21 mouse cellular contexts compared by ENCODE assay signal in the genomic region with DNA sequence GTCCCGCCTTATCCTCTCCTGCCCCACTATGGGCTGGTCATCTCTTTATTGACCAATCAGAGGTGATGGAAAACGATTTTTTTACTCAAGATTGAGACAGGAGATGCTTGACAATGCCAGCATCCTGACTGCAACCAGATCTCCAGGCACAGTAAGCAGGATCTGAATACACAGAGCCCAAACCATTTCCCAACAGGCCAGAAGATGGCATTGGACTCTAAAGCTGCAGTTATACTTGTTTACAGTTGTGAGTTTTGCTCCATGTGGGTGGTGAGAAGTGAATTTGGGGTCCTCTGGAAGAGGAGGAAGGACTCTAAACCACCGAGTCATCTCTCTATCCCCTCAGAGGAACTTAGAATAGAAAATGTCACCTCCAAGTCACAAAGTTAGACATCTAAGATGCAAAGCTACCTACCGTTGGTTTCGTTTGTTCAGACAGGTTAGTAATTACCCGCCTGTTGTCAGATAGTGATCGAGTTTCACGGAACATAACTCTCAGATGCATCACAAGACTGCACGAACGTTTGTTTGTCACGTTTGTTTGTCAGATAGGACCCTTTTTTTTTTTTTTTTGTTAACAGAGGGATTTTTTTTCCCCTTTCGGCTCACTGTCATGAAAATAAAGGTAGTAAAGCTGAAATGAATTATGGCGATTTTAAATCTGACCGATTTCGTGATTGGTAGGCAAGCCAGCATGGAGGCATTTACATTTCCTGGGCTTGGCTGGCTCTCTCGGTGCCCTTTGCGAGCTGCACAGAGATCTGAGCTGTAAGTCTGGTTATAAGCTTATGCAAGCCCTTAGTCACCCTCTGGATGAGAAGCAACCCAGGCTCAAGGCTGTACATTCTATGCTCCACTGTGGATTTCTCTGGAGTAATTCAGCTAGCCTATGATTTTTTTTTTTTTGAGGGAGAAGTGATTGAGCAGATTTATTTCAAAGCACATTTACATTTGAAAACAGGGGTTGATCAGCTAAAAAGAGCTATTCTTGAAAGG. TPM values are rescaled to one million over a fixed set of nuclear protein-coding genes. Genes with fewer than 3 reads are reported as not detected.
DNase-seq lines count a peak whose midpoint lies in the region; ATAC-seq and TF ChIP-seq lines count a peak whose summit lies in the region.
"Had no signal": no experiment of that assay in that cellular context is flagged by ENCODE, and none has a peak within 500 bp of the region (broad histone marks: within the 10 kb centered on the region; RNA-seq: fewer than 3 reads in every experiment).

No protein-coding gene starts in this region.

- no peak for DNase-seq in cerebellum, adult 2 months
- DNase-seq in cerebellum, postnatal 25 days = no peak
- DNase-seq in kidney, postnatal 0 days (ENCODE audit: low spot score) = no peak
- no peak for DNase-seq in kidney, adult 2 months
- DNase-seq in A20 (ENCODE audit: low read depth, low spot score) (peak; percentile 58), NIH3T3 (ENCODE audit: low read depth) (peak; percentile 2), MN1 (ENCODE audit: low spot score) (no peak)
- DNase-seq in urinary bladder, adult 18-20 months (ENCODE audit: low spot score in 2 of 2) = no peak
- DNase-seq: cerebellum, adult 18-20 months; gastrocnemius, postnatal 10 days; kidney, adult 8-10 months; kidney, postnatal 4 days; liver, embryonic 13.5 days; lung, postnatal 14 days; thymus, postnatal 36 days had no signal

- no peak for TF ChIP-seq CTCF in cerebellum, adult 2 months (IDR thresholded peaks at IDR 0.05; ENCODE audit: borderline replicate concordance, insufficient read depth, low read depth, low read length)
- TF ChIP-seq CTCF in kidney, postnatal 0 days (IDR thresholded peaks at IDR 0.05; ENCODE audit: low read depth) = peak; percentile 55
- no peak for TF ChIP-seq CTCF in kidney, adult 2 months (conservative IDR thresholded peaks at IDR 0.05; ENCODE audit: insufficient read depth, insufficient read length, low read depth, low read length)

- TF ChIP-seq POLR2A in cerebellum, adult 2 months (IDR thresholded peaks at IDR 0.05; ENCODE audit: borderline replicate concordance, insufficient read depth, low read length) = no peak
- no peak for TF ChIP-seq POLR2A in kidney, adult 2 months (IDR thresholded peaks at IDR 0.05; ENCODE audit: low read depth, low read length)

- ATAC-seq in kidney, postnatal 0 days (replicated peaks; ENCODE audit: low FRiP score, low read depth) = no peak

- H3K9me3 ChIP-seq in kidney, postnatal 0 days (replicated peaks; ENCODE audit: low read length) = no peaks in the 10 kb centered on the region
- H3K9me3 ChIP-seq: embryonic facial prominence, embryonic 12.5 days; hindbrain, embryonic 15.5 days; limb, embryonic 10.5 days; liver, embryonic 13.5 days; megakaryocyte, embryonic 14.5 days; neural tube, embryonic 13.5 days had no signal

- no peaks in the 10 kb centered on the region for H3K36me3 ChIP-seq in kidney, postnatal 0 days (ENCODE audit: insufficient read depth, low read length)
- no peaks in the 10 kb centered on the region for H3K36me3 ChIP-seq in kidney, adult 2 months (ENCODE audit: control insufficient read depth, insufficient read depth, low read length)
- H3K36me3 ChIP-seq: embryonic facial prominence, embryonic 12.5 days; heart, embryonic 12.5 days; hindbrain, embryonic 15.5 days; limb, embryonic 10.5 days; liver, embryonic 13.5 days; neural tube, embryonic 13.5 days had no signal

- WGBS in cerebellum, adult 2 months = 83% methylated on average over 17 of the region's 17 CpGs
- 59% methylated on average over 17 of the region's 17 CpGs for WGBS in kidney, postnatal 0 days
- 52% methylated on average over 17 of the region's 17 CpGs for WGBS in kidney, adult 2 months

- H3K4me2 ChIP-seq in kidney, postnatal 0 days (ENCODE audit: low read length) = no peak overlapping the region
- H3K4me2 ChIP-seq: embryonic facial prominence, embryonic 12.5 days; heart, embryonic 12.5 days; hindbrain, embryonic 15.5 days; liver, embryonic 13.5 days; neural tube, embryonic 13.5 days had no signal

- no peaks in the 10 kb centered on the region for H3K27me3 ChIP-seq in cerebellum, adult 2 months (ENCODE audit: control insufficient read depth, insufficient read depth, low read length)
- H3K27me3 ChIP-seq in kidney, postnatal 0 days (ENCODE audit: insufficient read depth, low read length) = no peaks in the 10 kb centered on the region
- H3K27me3 ChIP-seq in kidney, adult 2 months (replicated peaks; ENCODE audit: control insufficient read depth, insufficient read depth, low read length) = no peaks in the 10 kb centered on the region
- H3K27me3 ChIP-seq: embryonic facial prominence, embryonic 12.5 days; heart, embryonic 12.5 days; hindbrain, embryonic 15.5 days; liver, embryonic 13.5 days; megakaryocyte, embryonic 14.5 days; neural tube, embryonic 13.5 days had no signal

- H3K4me1 ChIP-seq in cerebellum, adult 2 months (ENCODE audit: control insufficient read depth, insufficient read depth, low read length) = peaks cover 21% of the 10 kb centered on the region
- no peaks in the 10 kb centered on the region for H3K4me1 ChIP-seq in kidney, postnatal 0 days (replicated peaks; ENCODE audit: insufficient read depth, low read length)
- no peaks in the 10 kb centered on the region for H3K4me1 ChIP-seq in kidney, adult 2 months (ENCODE audit: control insufficient read depth, insufficient read depth, low read length)
- H3K4me1 ChIP-seq: embryonic facial prominence, embryonic 12.5 days; heart, embryonic 12.5 days; liver, embryonic 13.5 days had no signal

- no peak overlapping the region for H3K9ac ChIP-seq in kidney, postnatal 0 days (ENCODE audit: low read depth, low read length)
- H3K9ac ChIP-seq: embryonic facial prominence, embryonic 12.5 days; heart, embryonic 12.5 days; hindbrain, embryonic 15.5 days; liver, embryonic 13.5 days; neural tube, embryonic 13.5 days had no signal

- no peak overlapping the region for H3K4me3 ChIP-seq in cerebellum, adult 2 months (replicated peaks; ENCODE audit: insufficient read depth, low read depth, low read length)
- no peak overlapping the region for H3K4me3 ChIP-seq in kidney, postnatal 0 days (replicated peaks; ENCODE audit: low read depth, low read length)
- no peak overlapping the region for H3K4me3 ChIP-seq in kidney, adult 2 months (ENCODE audit: insufficient read depth, low read depth, low read length)
- H3K4me3 ChIP-seq: embryonic facial prominence, embryonic 12.5 days; heart, embryonic 12.5 days; hindbrain, embryonic 15.5 days; limb, embryonic 10.5 days; liver, embryonic 13.5 days; megakaryocyte, embryonic 14.5 days; neural tube, embryonic 13.5 days had no signal

- H3K27ac ChIP-seq in cerebellum, adult 2 months (ENCODE audit: insufficient read depth, low read length) = 0 out of 2 replicates have a peak overlapping the region, but pooled peaks have one; percentile 34
- no peak overlapping the region for H3K27ac ChIP-seq in kidney, postnatal 0 days
- H3K27ac ChIP-seq in kidney, adult 2 months (ENCODE audit: insufficient read depth, low read depth, low read length) = no peak overlapping the region
- H3K27ac ChIP-seq: embryonic facial prominence, embryonic 12.5 days; hindbrain, embryonic 15.5 days; limb, embryonic 10.5 days; liver, embryonic 13.5 days; neural tube, embryonic 13.5 days had no signal

RNA-seq across cellular contexts. Expression of a gene that starts 14.3 kb away (rescaled TPM):
- 0.08 TPM in 1 of 2 replicates, not detected in the other for polyA plus RNA-seq in cerebellum, adult 2 months (2012; rRNA removed)
- polyA plus RNA-seq in kidney, postnatal 0 days (2015; fragmentation: Nextera tagmentation; extraction: Ambion mirVana) = 0.45 and 0.46 TPM in 2 replicates
- polyA plus RNA-seq in kidney, adult 2 months (2012; rRNA removed) = 0.58 TPM in 2 replicates
- polyA plus RNA-seq: embryonic facial prominence, embryonic 12.5 days; hindbrain, embryonic 15.5 days; limb, embryonic 10.5 days had no signal

Comparison
In these comparisons a context has a peak if more than half of its experiments do, and no peak if none do; other contexts are left out.
1. DNase-seq: peak in A20 (single experiment) and NIH3T3 (single experiment); none in cerebellum, adult 2 months (0 of 2), cerebellum, postnatal 25 days (0 of 2), kidney, postnatal 0 days (single experiment), kidney, adult 2 months (single experiment), urinary bladder, adult 18-20 months (0 of 2) and MN1 (single experiment).